Comparison of ENCODE assay signal across 9 mouse cellular contexts in the genomic region with DNA sequence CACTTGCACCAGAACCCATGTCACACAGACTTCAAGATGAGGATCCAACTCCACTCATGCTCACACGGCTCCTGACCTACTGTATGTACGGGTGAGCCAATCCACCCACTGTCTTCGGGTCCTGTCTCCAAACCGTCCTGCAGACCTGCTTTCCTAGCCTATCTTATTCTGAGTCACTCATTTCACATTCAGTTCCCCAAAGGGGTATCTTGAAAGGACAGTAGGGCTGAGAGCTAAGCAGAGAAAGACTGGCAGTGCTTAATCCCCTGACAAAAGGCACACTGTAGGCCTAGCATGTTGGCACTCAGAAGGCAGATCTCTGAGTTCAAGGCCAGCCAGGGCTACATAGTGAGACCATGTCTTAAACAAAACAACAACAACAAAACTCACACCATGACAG. TPM values are rescaled to one million over a fixed set of nuclear protein-coding genes. Genes with fewer than 3 reads are reported as not detected.
DNase-seq lines count a peak whose midpoint lies in the region; ATAC-seq lines count a peak whose summit lies in the region.
"Had no signal": no experiment of that assay in that cellular context is flagged by ENCODE, and none has a peak within 500 bp of the region (broad histone marks: within the 10 kb centered on the region; RNA-seq: fewer than 3 reads in every experiment).

No protein-coding gene starts in this region.

- 0 out of 2 replicates have a peak overlapping the region, but pooled peaks have one; percentile 11 for H3K9ac ChIP-seq in heart, embryonic 15.5 days
- no peak overlapping the region for H3K9ac ChIP-seq in hindbrain, embryonic 14.5 days
- no peak overlapping the region for H3K9ac ChIP-seq in midbrain, embryonic 12.5 days (replicated peaks)

- H3K4me3 ChIP-seq in heart, embryonic 15.5 days: no peak overlapping the region; the same call in 1 of the 2 replicates
- peak overlapping the region; percentile 100; the same call in 1 of the 2 replicates for H3K4me3 ChIP-seq in hindbrain, embryonic 14.5 days (replicated peaks; ENCODE audit: low read length)
- peak overlapping the region; percentile 100 for H3K4me3 ChIP-seq in midbrain, embryonic 12.5 days

- H3K4me2 ChIP-seq in heart, embryonic 15.5 days: peak overlapping the region; percentile 69
- peak overlapping the region; percentile 91 for H3K4me2 ChIP-seq in hindbrain, embryonic 14.5 days (replicated peaks)
- peak overlapping the region; percentile 92 for H3K4me2 ChIP-seq in midbrain, embryonic 12.5 days (replicated peaks)

- H3K27ac ChIP-seq in heart, embryonic 15.5 days: no peak overlapping the region
- H3K27ac ChIP-seq in hindbrain, embryonic 14.5 days: no peak overlapping the region
- H3K27ac ChIP-seq in midbrain, embryonic 12.5 days (replicated peaks): no peak overlapping the region

- no peak for ATAC-seq in heart, embryonic 15.5 days (replicated peaks; ENCODE audit: insufficient number of reproducible peaks, insufficient read depth, low FRiP score, low read depth)
- no peak for ATAC-seq in hindbrain, embryonic 14.5 days (ENCODE audit: low FRiP score)
- ATAC-seq in midbrain, embryonic 12.5 days (ENCODE audit: low FRiP score, low read depth): no peak
- no peak for ATAC-seq in megakaryocyte progenitor cell, adult 5-6 weeks (replicated peaks; ENCODE audit: poor library complexity)

- H3K27me3 ChIP-seq in heart, embryonic 15.5 days: no peaks in the 10 kb centered on the region
- H3K27me3 ChIP-seq in hindbrain, embryonic 14.5 days (ENCODE audit: control insufficient read depth, insufficient read depth, low read length): no peaks in the 10 kb centered on the region
- no peaks in the 10 kb centered on the region for H3K27me3 ChIP-seq in midbrain, embryonic 12.5 days

- H3K4me1 ChIP-seq in heart, embryonic 15.5 days (replicated peaks): peaks cover 57% of the 10 kb centered on the region
- peaks cover 42% of the 10 kb centered on the region for H3K4me1 ChIP-seq in hindbrain, embryonic 14.5 days (replicated peaks; ENCODE audit: control insufficient read depth, insufficient read depth, low read length)
- peaks cover 46% of the 10 kb centered on the region for H3K4me1 ChIP-seq in midbrain, embryonic 12.5 days

- WGBS in heart, embryonic 15.5 days: 60% methylated on average over 4 of the region's 4 CpGs
- 83% methylated on average over 4 of the region's 4 CpGs for WGBS in hindbrain, embryonic 14.5 days
- WGBS in midbrain, embryonic 12.5 days: 88% methylated on average over 4 of the region's 4 CpGs

- peaks cover 8% of the 10 kb centered on the region; the same call in 1 of the 2 replicates for H3K36me3 ChIP-seq in heart, embryonic 15.5 days
- H3K36me3 ChIP-seq in hindbrain, embryonic 14.5 days (replicated peaks; ENCODE audit: control insufficient read depth, insufficient read depth): peaks cover 26% of the 10 kb centered on the region
- H3K36me3 ChIP-seq in midbrain, embryonic 12.5 days: peaks cover 20% of the 10 kb centered on the region

- no peak for DNase-seq in heart, adult 18-20 months
- peak; percentile 31 for DNase-seq in adipocyte (ENCODE audit: low spot score)
- no peak for DNase-seq in hindbrain, embryonic 14.5 days (ENCODE audit: low spot score)
- no peak for DNase-seq in urinary bladder, adult 2 months (ENCODE audit: low spot score)
- no peak for DNase-seq in spleen, adult 12 weeks (ENCODE audit: low spot score)
- DNase-seq: layer of hippocampus, adult 9-11 months had no signal

- no peaks in the 10 kb centered on the region for H3K9me3 ChIP-seq in heart, embryonic 15.5 days (replicated peaks)
- H3K9me3 ChIP-seq in hindbrain, embryonic 14.5 days (ENCODE audit: control insufficient read depth, low read length): no peaks in the 10 kb centered on the region
- no peaks in the 10 kb centered on the region for H3K9me3 ChIP-seq in midbrain, embryonic 12.5 days

RNA-seq across cellular contexts. Expression of gene Csnk1d, which starts 2.7 kb away (rescaled TPM):
- 59.5 and 79.0 TPM in 2 replicates for polyA plus RNA-seq in heart, embryonic 15.5 days (2015; fragmentation: Nextera tagmentation; extraction: Ambion mirVana)
- 10 to 100 TPM; 49.2 to 55.1 TPM for total RNA-seq in heart, adult 18-20 months (2021)
- polyA plus RNA-seq in hindbrain, embryonic 14.5 days (2014; fragmentation: Nextera tagmentation; extraction: Ambion mirVana): 73.3 and 77.4 TPM in 2 replicates
- 167 and 170 TPM in 2 replicates for polyA plus RNA-seq in midbrain, embryonic 12.5 days (2016; fragmentation: Nextera tagmentation; extraction: Ambion mirVana)
- polyA plus RNA-seq in urinary bladder, adult 2 months (2012; rRNA removed): 106 and 110 TPM in 2 replicates
- 51.3 and 64.2 TPM in 2 replicates for total RNA-seq in megakaryocyte progenitor cell, adult 5-6 weeks (2015)
- total RNA-seq in megakaryocyte progenitor cell, adult 5-6 weeks (2017): 69.8 and 74.2 TPM in 2 replicates

RNA-seq across cellular contexts. Expression of gene Slc16a3, which starts 40.1 kb away (rescaled TPM):
- polyA plus RNA-seq in heart, embryonic 15.5 days (2015; fragmentation: Nextera tagmentation; extraction: Ambion mirVana): 158 and 159 TPM in 2 replicates
- under 1 TPM; 0.77 to 0.87 TPM for total RNA-seq in heart, adult 18-20 months (2021)
- 4.2 and 4.4 TPM in 2 replicates for polyA plus RNA-seq in hindbrain, embryonic 14.5 days (2014; fragmentation: Nextera tagmentation; extraction: Ambion mirVana)
- 27.1 and 29.4 TPM in 2 replicates for polyA plus RNA-seq in midbrain, embryonic 12.5 days (2016; fragmentation: Nextera tagmentation; extraction: Ambion mirVana)
- 16.5 and 17.3 TPM in 2 replicates for polyA plus RNA-seq in urinary bladder, adult 2 months (2012; rRNA removed)
- total RNA-seq in megakaryocyte progenitor cell, adult 5-6 weeks (2015): 4.4 and 5.3 TPM in 2 replicates
- 6.0 and 7.5 TPM in 2 replicates for total RNA-seq in megakaryocyte progenitor cell, adult 5-6 weeks (2017)

RNA-seq across cellular contexts. Expression of gene Cd7, which starts 50.8 kb away (rescaled TPM):
- 0.74 and 3.4 TPM in 2 replicates for polyA plus RNA-seq in heart, embryonic 15.5 days (2015; fragmentation: Nextera tagmentation; extraction: Ambion mirVana)
- 1 to 10 TPM in 1 of 2 experiments, under 1 TPM in 1; 0.35 to 1.1 TPM for total RNA-seq in heart, adult 18-20 months (2021)
- polyA plus RNA-seq in hindbrain, embryonic 14.5 days (2014; fragmentation: Nextera tagmentation; extraction: Ambion mirVana): 0.24 TPM in 1 of 2 replicates, not detected in the other
- not detected in 2 replicates for polyA plus RNA-seq in midbrain, embryonic 12.5 days (2016; fragmentation: Nextera tagmentation; extraction: Ambion mirVana)
- polyA plus RNA-seq in urinary bladder, adult 2 months (2012; rRNA removed): 1.1 and 1.6 TPM in 2 replicates
- 0.44 and 0.59 TPM in 2 replicates for total RNA-seq in megakaryocyte progenitor cell, adult 5-6 weeks (2015)
- 0.29 TPM in 1 of 2 replicates, not detected in the other for total RNA-seq in megakaryocyte progenitor cell, adult 5-6 weeks (2017)

RNA-seq across cellular contexts. Expression of gene Ccdc57, which starts 55.7 kb away (rescaled TPM):
- polyA plus RNA-seq in heart, embryonic 15.5 days (2015; fragmentation: Nextera tagmentation; extraction: Ambion mirVana): 3.5 and 4.5 TPM in 2 replicates
- under 1 TPM; 0.65 to 0.77 TPM for total RNA-seq in heart, adult 18-20 months (2021)
- polyA plus RNA-seq in hindbrain, embryonic 14.5 days (2014; fragmentation: Nextera tagmentation; extraction: Ambion mirVana): 5.0 and 5.2 TPM in 2 replicates
- 5.9 and 6.3 TPM in 2 replicates for polyA plus RNA-seq in midbrain, embryonic 12.5 days (2016; fragmentation: Nextera tagmentation; extraction: Ambion mirVana)
- 3.8 and 4.1 TPM in 2 replicates for polyA plus RNA-seq in urinary bladder, adult 2 months (2012; rRNA removed)
- total RNA-seq in megakaryocyte progenitor cell, adult 5-6 weeks (2015): 4.5 and 6.4 TPM in 2 replicates
- total RNA-seq in megakaryocyte progenitor cell, adult 5-6 weeks (2017): 6.4 and 8.4 TPM in 2 replicates
